Mouse (Mus musculus) brain, adult 10 weeks (tissue): ENCODE measurements around the gene Rab4b. TPM values are rescaled to one million over a fixed set of nuclear protein-coding genes. Genes with fewer than 3 reads are reported as not detected.

Experiments used
- polyA plus RNA-seq: library from polyadenylated mRNA; stranded (reverse); fragments of 350-450 nt; fragmentation: Illumina TruSeq; extraction: RNeasy Lipid Tissue Mini Kit (QIAGEN cat#74804); gene quantifications from one replicate; pipeline ENCODE4 v1.2.3, GENCODE M21; 2015; ENCODE audit warnings: low read depth, low replicate concordance

The Rab4b gene
- 112 TPM for polyA plus RNA-seq

DNA sequence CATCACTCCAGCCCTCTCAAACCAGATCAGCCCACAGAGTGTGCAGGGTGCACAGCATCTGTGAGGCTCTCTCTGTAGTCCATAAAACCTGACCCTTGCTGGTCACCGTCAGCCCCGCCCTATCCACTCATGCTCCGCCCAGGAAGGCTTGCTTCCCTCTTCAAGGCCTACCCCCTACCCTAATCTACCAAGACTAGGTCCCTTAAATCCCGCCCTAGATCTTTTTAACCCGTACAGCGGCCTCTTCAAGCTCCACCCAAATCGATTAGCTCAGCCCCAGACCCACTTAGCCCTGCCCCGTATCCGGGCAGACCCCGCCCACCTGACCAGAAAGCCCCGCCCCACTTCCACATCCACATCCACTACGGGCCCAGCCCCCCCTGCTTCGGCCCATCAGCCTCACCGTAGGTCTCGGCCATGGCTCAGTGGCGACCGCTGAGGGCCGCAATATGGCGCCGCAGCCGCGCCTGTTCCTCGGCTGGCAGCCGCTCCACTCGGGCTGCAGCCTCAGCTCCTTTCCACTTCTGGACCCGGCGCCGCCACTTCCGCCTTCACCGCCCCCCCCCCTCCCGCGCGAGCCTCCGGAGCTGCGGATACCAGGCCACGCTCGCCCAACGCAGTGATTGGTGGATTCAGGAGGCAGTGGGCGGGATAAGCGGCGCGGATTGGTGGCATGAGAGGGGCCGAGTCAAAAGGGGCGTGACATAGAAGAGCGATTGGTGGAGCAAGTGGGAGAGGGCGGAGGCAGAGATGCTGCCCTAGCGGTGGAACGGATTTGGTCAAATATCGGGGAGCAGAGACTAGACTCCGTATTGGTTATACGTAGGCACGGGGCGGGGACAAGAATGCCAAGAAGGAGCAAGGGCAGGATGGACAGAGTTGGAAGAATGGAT, at the start of gene Rab4b:
Gene Rab4b, minus strand, starts transcription at position 573 of the 893 bp plus-strand sequence.

GRCm38 (mm10) chr7:27228281-27228821, 49.7 kb upstream of the Rab4b start, which contains the start of gene Itpkc:
TSS of gene Itpkc (minus strand) at chr7:27228661.

GRCm38 (mm10) chr7:27195681-27196611, 17.2 kb upstream of the Rab4b start, which contains the start of the genes BC024978 and Snrpa:
TSS of gene BC024978 (plus strand) at chr7:27195781.
TSS of gene Snrpa (minus strand) at chr7:27196271.

DNA sequence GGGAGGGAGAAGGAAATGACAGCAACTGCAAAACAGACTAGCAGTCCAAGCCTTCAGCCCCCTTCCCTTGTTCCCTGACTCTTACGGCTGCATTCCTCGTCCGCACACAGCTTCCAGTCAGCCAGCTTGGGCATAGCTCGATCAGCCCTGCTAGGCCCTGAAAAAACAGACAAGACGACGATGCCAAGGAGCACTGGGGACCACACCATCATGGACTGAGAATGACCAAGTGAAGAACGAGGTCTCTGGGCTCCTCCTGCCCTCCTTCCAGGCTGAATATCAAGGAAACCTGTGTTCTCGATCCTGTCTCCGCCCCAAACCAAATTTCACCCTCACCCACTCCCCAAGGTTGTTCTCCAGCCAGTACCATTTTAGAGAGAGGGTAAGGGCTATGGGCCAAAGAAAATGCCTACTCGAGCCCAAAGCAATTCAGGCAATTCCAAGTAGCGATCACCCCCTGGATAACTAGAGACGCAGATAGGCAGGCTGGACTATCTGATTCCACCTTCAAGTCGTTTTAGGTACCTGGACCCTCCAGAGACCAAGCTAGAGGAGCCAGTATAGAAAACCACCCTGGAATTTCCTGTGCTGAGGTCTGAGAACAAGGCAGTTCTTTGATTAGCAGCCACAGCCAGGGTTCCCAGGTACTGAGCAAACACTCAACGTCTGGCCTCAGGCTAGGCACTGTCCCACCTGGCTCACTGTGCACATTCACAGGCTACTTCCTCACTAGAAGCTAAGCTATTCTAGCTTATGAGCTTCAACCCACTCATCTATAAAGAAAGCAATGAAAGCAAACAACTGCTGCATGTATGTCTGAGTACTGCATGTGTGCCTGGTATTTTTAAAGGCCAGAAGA, 2.4 kb upstream of the Rab4b start, which contains the start of the genes Gm21983 and Mia:
Gene Gm21983, minus strand, starts transcription at position 250 of the 859 bp plus-strand sequence.
Gene Mia, minus strand, starts transcription at position 321 of the 859 bp plus-strand sequence.

DNA sequence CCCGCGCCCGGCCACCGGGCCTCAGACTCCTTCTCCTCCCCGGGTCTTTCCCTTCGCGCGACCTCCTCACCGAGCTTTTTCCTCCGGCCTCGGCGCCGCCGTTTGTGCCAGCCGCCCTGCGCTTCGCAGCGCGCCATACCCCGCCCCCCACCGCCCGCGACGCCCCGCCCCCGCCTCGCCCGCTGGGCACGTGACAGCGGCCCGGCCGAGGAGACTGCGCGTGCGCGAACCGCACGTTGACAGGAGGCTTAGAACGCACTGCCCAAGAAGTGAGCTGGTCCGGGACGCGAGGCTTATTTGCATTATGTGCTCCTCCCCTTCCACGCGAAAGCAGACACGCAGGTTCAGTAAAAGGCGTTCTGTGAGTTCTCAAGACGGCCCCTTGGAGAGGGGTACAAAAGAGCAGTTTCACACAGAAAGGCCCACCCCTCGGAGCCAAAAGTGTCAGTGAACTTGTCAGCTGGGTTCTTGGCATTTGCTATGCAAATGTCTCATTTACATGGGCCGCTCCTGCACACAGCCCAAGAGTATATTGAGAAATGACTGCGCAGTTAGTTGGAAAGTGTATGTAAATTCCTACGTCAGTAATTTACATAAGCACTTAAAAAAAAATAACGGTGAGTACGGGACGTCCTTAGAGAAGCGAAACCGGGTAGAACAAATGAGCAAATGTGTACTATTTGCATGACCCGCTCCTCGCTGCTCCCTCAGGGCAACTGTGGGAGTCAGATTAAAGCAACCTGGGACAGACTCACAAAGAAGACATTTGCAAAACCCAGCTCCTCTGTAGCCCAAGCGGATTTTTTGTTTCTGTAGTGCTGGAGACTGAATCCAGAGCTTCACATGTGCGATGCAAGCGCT, 11.9 kb downstream of the Rab4b start, which contains the start of gene Egln2:
Gene Egln2, minus strand, starts transcription at position 189 of the 861 bp plus-strand sequence.

GRCm38 (mm10) chr7:27153205-27153764, 25.4 kb downstream of the Rab4b start, which contains the start of gene Cyp2t4:
TSS of gene Cyp2t4 (plus strand) at chr7:27153714.

GRCm38 (mm10) chr7:27119676-27120075, 59.0 kb downstream of the Rab4b start, which contains the start of gene Cyp2f2:
TSS of gene Cyp2f2 (plus strand) at chr7:27119909.

Other genes with a start within 250 kb of the Rab4b start
- not detected for gene Cyp2a22, start 239.5 kb downstream of the Rab4b start, polyA plus RNA-seq
- gene Cyp2a12, start 149.8 kb downstream of the Rab4b start, polyA plus RNA-seq: not detected
- 0.40 TPM for gene Cyp2f2, start 59.0 kb downstream of the Rab4b start, polyA plus RNA-seq
- gene Cyp2t4, start 25.2 kb downstream of the Rab4b start, polyA plus RNA-seq: not detected
- 83.3 TPM for gene Egln2, start 12.1 kb downstream of the Rab4b start, polyA plus RNA-seq
- gene Gm21983, start 2.2 kb upstream of the Rab4b start, polyA plus RNA-seq: not detected
- 8.4 TPM for gene Mia, start 2.3 kb upstream of the Rab4b start, polyA plus RNA-seq
- 16.5 TPM for gene BC024978, start 16.9 kb upstream of the Rab4b start, polyA plus RNA-seq
- 78.9 TPM for gene Snrpa, start 17.4 kb upstream of the Rab4b start, polyA plus RNA-seq
- gene Itpkc, start 49.8 kb upstream of the Rab4b start, polyA plus RNA-seq: 6.2 TPM
- gene Coq8b, start 54.1 kb upstream of the Rab4b start, polyA plus RNA-seq: 25.0 TPM
- 57.8 TPM for gene Numbl, start 79.5 kb upstream of the Rab4b start, polyA plus RNA-seq
- 31.2 TPM for gene Ltbp4, start 158.8 kb upstream of the Rab4b start, polyA plus RNA-seq
- gene Shkbp1, start 177.1 kb upstream of the Rab4b start, polyA plus RNA-seq: 29.2 TPM
- not detected for gene Gm20479, start 178.5 kb upstream of the Rab4b start, polyA plus RNA-seq